Mouse (Mus musculus): ENCODE results near the gene Prdm5. TPM values are rescaled to one million over a fixed set of nuclear protein-coding genes. Genes with fewer than 3 reads are reported as not detected.

The Prdm5 gene
- polyA plus RNA-seq, 1 experiment from 2014 or later = 19.7 TPM

DNA sequence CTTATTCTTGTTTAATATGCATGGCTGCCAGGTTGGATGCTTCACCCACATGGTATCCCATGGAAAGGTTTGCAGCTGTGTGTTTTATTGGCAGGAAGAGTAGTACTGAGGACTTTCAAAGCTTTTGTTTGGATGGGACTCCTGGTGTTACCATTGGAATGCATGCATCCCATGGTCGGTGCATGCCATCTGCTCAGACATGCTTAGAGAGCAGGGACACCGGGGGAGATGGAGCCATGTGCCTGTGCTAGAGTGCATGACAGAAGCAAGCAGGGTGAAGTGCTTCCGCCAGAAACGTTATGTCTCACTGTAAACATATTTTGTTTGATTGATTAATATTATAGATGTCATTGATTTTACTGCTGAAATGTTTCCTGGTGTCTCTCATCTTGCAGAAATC lies 70.3 kb downstream of the Prdm5 start:
- Histone ChIP-seq H3K4me3 (no peak overlapping the region), H3K9me3 (replicated peaks) (no peaks in the 10 kb centered on the region), H3K27ac (replicated peaks) (no peak overlapping the region), H3K36me3 (0 out of 2 replicates have a peak, but pooled peaks cover under 1% of the 10 kb centered on the region), H3K4me1 (peaks cover 1% of the 10 kb centered on the region), H3K27me3 (ENCODE audit: low read depth, poor library complexity, severe bottlenecking) (no peaks in the 10 kb centered on the region)
- 66% methylated on average over 4 of the region's 4 CpGs for WGBS
- no peak for DNase-seq (ENCODE audit: low spot score)

DNA sequence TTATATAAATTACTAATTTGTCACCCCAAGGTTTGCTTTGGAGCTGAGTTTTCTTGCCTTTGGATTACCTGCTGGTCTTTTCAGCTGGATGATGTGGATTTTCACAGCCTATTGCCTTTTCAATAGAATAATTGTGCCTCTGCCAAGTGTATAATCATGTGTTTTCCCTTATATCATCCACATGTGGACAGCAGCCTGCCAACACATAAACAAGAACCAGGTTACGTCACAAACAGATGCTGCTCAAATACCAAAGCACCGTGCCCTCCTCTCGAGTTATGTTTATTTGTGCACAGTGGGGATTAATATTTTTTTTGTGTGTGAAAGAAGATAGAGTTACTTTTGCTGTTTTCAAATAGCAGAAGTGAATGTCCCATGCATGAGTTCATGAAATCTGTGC lies 70.9 kb downstream of the Prdm5 start:
- Histone ChIP-seq H3K4me1 (peaks cover 7% of the 10 kb centered on the region), H3K9me3 (replicated peaks) (no peaks in the 10 kb centered on the region), H3K36me3 (no peaks in the 10 kb centered on the region), H3K27me3 (ENCODE audit: low read depth, poor library complexity, severe bottlenecking) (no peaks in the 10 kb centered on the region), H3K27ac (replicated peaks) (no peak overlapping the region), H3K4me3 (no peak overlapping the region)
- no peak for DNase-seq (ENCODE audit: low spot score)
- 77% methylated on average over 3 of the region's 3 CpGs for WGBS

DNA sequence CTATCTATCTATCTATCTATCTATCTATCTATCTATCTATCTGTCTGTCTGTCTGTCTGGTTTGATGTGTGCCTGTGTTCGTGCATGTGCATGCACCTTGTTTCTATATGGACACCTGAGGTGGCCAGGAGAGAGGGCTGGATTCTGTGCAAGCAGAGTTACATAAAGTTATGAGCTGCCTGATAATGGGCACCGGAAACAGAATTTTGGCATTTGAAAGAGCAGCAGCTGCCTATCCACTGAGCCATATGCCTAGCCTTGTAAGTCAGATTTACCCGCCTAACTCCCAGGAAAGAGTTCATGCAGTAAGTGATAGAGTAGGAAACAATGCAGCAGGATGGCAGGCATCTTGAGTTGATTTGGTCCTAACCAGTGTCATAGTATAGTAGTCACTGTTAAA lies 71.4 kb downstream of the Prdm5 start:
- no peak for DNase-seq (ENCODE audit: low spot score)
- 92% methylated on average over 3 of the region's 3 CpGs for WGBS

DNA sequence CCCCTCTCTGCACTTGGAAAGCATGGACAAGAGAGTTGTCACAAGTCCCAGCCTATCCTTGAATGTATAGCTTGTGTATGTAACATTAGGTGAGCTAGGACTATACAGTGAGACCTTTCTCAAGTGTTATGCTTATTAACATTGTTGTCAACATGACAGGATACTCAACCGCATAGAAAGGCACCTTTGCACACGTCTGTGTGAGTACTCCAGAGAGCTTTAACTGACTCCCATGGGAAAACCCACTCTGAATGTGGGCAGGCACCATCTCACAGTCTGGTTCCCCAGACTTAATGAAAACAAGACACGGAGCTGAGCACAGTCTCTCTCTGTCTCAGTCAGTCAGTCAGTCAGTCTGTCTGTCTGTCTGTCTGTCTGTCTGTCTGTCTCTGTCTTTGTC lies 75.2 kb downstream of the Prdm5 start:
- no peak for DNase-seq (ENCODE audit: low spot score)
- no peaks in the 10 kb centered on the region for H3K36me3 ChIP-seq
- WGBS = 76% methylated on average over 3 of the region's 3 CpGs

More for the DNA sequence above, 71.4 kb downstream of the Prdm5 start:
- Histone ChIP-seq H3K27me3 (ENCODE audit: low read depth, poor library complexity, severe bottlenecking) (no peaks in the 10 kb centered on the region), H3K4me1 (peaks cover 12% of the 10 kb centered on the region), H3K27ac (replicated peaks) (no peak overlapping the region), H3K9me3 (replicated peaks) (no peaks in the 10 kb centered on the region), H3K4me3 (no peak overlapping the region), H3K36me3 (no peaks in the 10 kb centered on the region)

DNA sequence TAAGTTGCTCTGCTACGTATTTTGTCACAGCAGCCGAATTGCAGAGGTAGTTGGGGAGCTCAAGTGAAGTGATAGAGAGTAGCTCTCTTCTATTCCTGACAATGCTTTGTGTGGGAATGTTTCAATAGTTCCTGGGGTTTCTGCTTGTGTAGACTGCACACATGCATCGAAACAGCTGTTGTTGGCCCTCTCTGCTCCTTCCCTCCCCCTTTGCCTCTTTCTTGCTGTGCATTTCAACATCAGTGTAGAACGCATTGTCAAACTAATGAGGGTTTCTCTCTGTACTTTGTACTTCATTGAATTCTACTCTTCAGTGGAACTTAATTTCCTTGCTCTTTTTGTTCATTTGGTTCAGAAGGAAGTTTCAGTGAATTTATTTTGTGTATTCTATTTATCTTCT lies 75.8 kb downstream of the Prdm5 start:
- no peak overlapping the region for H3K4me3 ChIP-seq
- H3K9me3 ChIP-seq (replicated peaks) = no peaks in the 10 kb centered on the region
- no peaks in the 10 kb centered on the region for H3K27me3 ChIP-seq (ENCODE audit: low read depth, poor library complexity, severe bottlenecking)
- WGBS = 77% methylated on average over 4 of the region's 4 CpGs
- peaks cover 20% of the 10 kb centered on the region for H3K4me1 ChIP-seq
- no peak for DNase-seq (ENCODE audit: low spot score)
- no peaks in the 10 kb centered on the region for H3K36me3 ChIP-seq
- no peak overlapping the region; the same call in 1 of the 2 replicates for H3K27ac ChIP-seq (replicated peaks)

More for the DNA sequence above, 75.2 kb downstream of the Prdm5 start:
- Histone ChIP-seq H3K4me1 (peaks cover 15% of the 10 kb centered on the region), H3K27ac (replicated peaks) (no peak overlapping the region; the same call in 1 of the 2 replicates), H3K9me3 (replicated peaks) (no peaks in the 10 kb centered on the region), H3K4me3 (no peak overlapping the region), H3K27me3 (ENCODE audit: low read depth, poor library complexity, severe bottlenecking) (no peaks in the 10 kb centered on the region)

GRCm38 (mm10) chr6:65860609-65861008 lies 81.8 kb downstream of the Prdm5 start:
- WGBS = 87% methylated on average over 5 of the region's 5 CpGs
- Histone ChIP-seq H3K4me1 (peaks cover 14% of the 10 kb centered on the region), H3K36me3 (peaks cover 3% of the 10 kb centered on the region; the same call in 1 of the 2 replicates), H3K4me3 (no peak overlapping the region), H3K27ac (replicated peaks) (no peak overlapping the region), H3K27me3 (ENCODE audit: low read depth, poor library complexity, severe bottlenecking) (no peaks in the 10 kb centered on the region), H3K9me3 (replicated peaks) (no peaks in the 10 kb centered on the region)
- no peak for DNase-seq (ENCODE audit: low spot score)

DNA sequence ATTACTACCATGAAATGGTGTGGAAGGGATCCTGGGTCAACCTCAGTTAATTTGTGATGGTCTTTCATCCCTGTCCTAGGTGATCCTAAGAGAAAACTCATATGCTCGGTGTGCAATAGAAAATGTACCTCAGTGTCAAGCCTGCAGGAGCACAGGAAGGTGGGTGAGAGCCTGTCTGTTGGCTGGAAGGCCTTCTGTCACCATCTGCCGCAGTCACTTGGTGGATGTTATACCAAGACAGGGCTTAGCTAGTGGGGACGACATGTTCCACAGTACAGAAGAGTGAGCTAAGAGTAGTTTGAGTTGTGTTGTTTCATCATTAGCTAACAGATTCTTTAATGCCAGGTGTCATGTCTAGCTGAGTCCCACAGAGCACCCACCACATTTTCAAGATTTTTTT lies 84.0 kb downstream of the Prdm5 start:
- Histone ChIP-seq H3K4me3 (no peak overlapping the region), H3K27me3 (ENCODE audit: low read depth, poor library complexity, severe bottlenecking) (no peaks in the 10 kb centered on the region), H3K4me1 (peaks cover 14% of the 10 kb centered on the region), H3K9me3 (replicated peaks) (no peaks in the 10 kb centered on the region), H3K36me3 (peaks cover 7% of the 10 kb centered on the region), H3K27ac (replicated peaks) (no peak overlapping the region)
- DNase-seq (ENCODE audit: low spot score) = no peak
- 93% methylated on average over 3 of the region's 3 CpGs for WGBS

- WGBS = 97% methylated on average over 3 of the region's 3 CpGs
- Histone ChIP-seq H3K27me3 (ENCODE audit: low read depth, poor library complexity, severe bottlenecking) (no peaks in the 10 kb centered on the region), H3K9me3 (replicated peaks) (no peaks in the 10 kb centered on the region), H3K4me3 (no peak overlapping the region), H3K27ac (replicated peaks) (no peak overlapping the region), H3K4me1 (peaks cover 9% of the 10 kb centered on the region), H3K36me3 (peaks cover 7% of the 10 kb centered on the region)
- DNase-seq (ENCODE audit: low spot score) = no peak
These were observed 85.4 kb downstream of the Prdm5 start for GRCm38 (mm10) chr6:65864233-65864632.

GRCm38 (mm10) chr6:65864919-65865318 lies 86.1 kb downstream of the Prdm5 start:
- H3K27me3 ChIP-seq (ENCODE audit: low read depth, poor library complexity, severe bottlenecking) = no peaks in the 10 kb centered on the region
- WGBS = 90% methylated on average over 5 of the region's 5 CpGs
- no peak for DNase-seq (ENCODE audit: low spot score)
- H3K36me3 ChIP-seq = peaks cover 7% of the 10 kb centered on the region
- no peak overlapping the region for H3K27ac ChIP-seq (replicated peaks)
- H3K4me1 ChIP-seq = peaks cover 5% of the 10 kb centered on the region
- H3K4me3 ChIP-seq = no peak overlapping the region
- no peaks in the 10 kb centered on the region for H3K9me3 ChIP-seq (replicated peaks)

DNA sequence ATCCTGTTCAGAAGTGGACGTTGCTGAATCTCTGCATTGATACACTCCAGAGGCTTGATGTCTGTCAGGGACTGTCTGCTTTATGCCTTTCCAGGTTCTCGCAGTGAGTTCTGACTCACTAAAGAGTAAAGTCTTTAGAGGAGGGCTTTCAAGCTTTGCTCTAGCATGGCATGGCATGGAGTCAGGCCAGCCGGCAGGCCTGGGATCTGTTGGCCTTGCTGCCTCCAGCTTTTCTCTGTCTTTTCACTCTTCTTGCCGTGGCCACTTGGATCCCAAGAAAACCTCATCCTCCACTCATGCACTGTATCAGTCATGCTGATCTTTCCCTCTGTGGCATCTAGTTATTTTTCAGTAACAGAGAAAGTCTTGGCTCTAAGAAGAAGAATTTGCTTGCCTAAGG lies 87.1 kb downstream of the Prdm5 start:
- WGBS = 92% methylated on average over 4 of the region's 4 CpGs
- Histone ChIP-seq H3K27me3 (ENCODE audit: low read depth, poor library complexity, severe bottlenecking) (no peaks in the 10 kb centered on the region), H3K4me3 (no peak overlapping the region), H3K9me3 (replicated peaks) (no peaks in the 10 kb centered on the region), H3K4me1 (no peaks in the 10 kb centered on the region), H3K27ac (replicated peaks) (no peak overlapping the region), H3K36me3 (peaks cover 16% of the 10 kb centered on the region)
- DNase-seq (ENCODE audit: low spot score) = no peak

DNA sequence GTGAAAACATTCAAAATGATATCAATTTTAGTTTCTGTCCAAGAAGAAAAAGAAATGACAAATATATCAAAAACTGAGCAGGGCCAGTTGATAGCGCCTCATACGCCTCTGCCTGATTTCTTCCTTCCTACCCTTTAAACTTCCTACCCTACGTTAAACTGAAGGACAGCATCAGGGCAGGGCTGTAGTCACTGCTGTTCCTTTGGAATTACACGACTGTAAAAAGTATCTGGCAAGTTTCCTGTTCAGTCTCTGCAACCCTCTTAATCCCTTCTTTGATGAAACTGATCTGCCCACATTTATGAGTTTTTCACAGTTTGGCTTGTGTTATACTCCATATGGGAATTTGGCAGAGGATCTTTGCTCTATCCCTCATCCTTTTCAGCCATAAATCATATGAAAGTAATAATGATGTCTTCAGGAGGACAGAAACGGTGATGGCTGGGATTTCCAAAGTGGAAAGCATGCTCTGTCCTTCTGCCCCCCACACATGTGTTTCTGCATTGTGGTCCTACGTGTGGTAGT lies 93.0 kb downstream of the Prdm5 start:
- DNase-seq (ENCODE audit: low spot score) = no peak
- Histone ChIP-seq H3K9me3 (replicated peaks) (no peaks in the 10 kb centered on the region), H3K36me3 (peaks cover 11% of the 10 kb centered on the region; the same call in 1 of the 2 replicates), H3K27me3 (ENCODE audit: low read depth, poor library complexity, severe bottlenecking) (no peaks in the 10 kb centered on the region), H3K27ac (replicated peaks) (no peak overlapping the region), H3K4me1 (peaks cover 7% of the 10 kb centered on the region; the same call in 1 of the 2 replicates), H3K4me3 (no peak overlapping the region)
- WGBS = 91% methylated on average over 6 of the region's 6 CpGs

DNA sequence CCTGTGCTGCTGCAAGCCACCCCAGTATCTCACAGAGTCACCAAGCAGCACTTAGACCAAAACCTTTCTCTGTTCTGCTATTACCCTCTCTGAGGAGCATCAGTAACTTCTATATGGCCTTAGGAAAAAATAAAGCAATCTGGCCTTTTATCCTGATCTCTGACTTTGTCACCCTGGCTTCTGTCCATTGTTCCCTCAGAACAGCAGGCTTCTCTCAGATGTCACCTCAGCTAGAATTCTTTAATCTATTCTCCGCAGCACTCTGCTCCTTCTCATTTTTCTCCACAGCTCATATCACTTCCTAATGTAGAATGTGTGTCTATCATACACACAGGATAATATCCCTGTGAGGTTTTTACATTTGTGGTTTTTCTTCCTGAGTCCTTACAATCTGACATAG lies 99.5 kb downstream of the Prdm5 start:
- no peak overlapping the region for H3K4me3 ChIP-seq
- no peaks in the 10 kb centered on the region for H3K27me3 ChIP-seq (ENCODE audit: low read depth, poor library complexity, severe bottlenecking)
- H3K36me3 ChIP-seq = peaks cover 8% of the 10 kb centered on the region
- H3K27ac ChIP-seq (replicated peaks) = no peak overlapping the region
- no peaks in the 10 kb centered on the region for H3K9me3 ChIP-seq (replicated peaks)
- WGBS = 91% methylated on average over 1 of the region's 1 CpGs
- peaks cover 4% of the 10 kb centered on the region; the same call in 1 of the 2 replicates for H3K4me1 ChIP-seq
- DNase-seq (ENCODE audit: low spot score) = no peak

DNA sequence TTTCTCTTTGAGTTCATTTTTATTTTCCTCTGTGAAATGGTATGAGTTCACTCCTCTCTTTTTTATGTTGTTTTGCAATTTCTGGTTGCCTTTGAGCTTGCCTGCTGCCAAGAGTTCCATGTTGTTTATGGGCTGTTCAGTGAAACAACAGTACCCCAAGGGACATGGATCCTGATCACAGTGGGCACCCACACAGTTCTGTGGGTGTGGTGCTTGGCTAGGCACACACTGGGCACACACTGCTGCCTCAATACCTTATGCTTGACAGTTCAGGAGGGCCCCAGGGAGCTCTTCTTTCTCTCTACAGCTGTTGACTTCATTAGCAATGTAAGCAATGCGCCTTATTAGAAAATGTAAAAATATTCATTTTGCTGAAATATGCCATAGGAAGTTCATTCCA lies 110.0 kb downstream of the Prdm5 start:
- Histone ChIP-seq H3K27ac (replicated peaks) (no peak overlapping the region), H3K4me3 (no peak overlapping the region), H3K36me3 (peaks cover 24% of the 10 kb centered on the region), H3K27me3 (ENCODE audit: low read depth, poor library complexity, severe bottlenecking) (no peaks in the 10 kb centered on the region), H3K9me3 (replicated peaks) (no peaks in the 10 kb centered on the region), H3K4me1 (no peaks in the 10 kb centered on the region)
- DNase-seq (ENCODE audit: low spot score) = no peak
- 97% methylated on average over 1 of the region's 1 CpGs for WGBS
